Mouse (Mus musculus): ENCODE results near the gene Dad1.

Dad1 gene

DNA sequence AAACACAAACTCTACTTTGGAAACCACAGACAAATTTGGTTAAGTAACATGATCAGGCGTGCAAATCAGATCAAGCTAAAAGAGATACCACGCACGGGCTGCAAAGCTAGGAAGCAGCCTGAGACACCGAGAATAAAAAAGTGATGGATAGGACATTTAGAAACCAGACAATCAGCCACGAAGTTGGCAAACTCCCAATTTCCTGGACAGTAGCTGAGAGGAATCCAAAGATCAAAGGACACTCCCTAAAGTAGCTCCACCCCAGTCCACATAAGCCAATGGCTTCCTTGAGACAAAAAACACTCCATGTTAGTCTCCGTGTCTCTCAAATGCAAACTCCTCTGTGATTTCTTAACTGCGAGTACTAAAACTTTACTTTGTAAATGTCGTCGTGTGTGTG is 4.6 kb downstream of the Dad1 start:
- 69% methylated on average over 9 of the region's 9 CpGs for WGBS

DNA sequence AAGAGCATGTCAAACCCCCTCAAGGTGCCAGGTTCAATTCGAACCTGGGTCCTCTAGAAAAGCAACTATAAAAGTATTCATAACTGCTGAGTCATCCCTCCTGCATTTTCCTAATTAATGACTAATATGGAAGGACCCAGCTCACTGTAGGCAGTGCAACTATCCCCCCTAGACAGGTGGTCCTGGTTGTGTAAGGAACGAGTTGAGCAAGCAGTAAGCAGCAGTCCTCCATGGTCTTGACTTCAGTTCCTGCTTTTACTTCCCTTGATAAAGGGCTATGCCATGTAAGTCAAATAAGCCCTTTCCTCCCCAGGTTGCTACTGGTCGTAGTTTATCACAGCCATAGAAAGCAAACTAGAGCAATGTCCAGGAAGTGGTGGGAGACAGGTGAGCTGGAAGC is 7.7 kb downstream of the Dad1 start:
- WGBS = 85% methylated on average over 3 of the region's 3 CpGs

DNA sequence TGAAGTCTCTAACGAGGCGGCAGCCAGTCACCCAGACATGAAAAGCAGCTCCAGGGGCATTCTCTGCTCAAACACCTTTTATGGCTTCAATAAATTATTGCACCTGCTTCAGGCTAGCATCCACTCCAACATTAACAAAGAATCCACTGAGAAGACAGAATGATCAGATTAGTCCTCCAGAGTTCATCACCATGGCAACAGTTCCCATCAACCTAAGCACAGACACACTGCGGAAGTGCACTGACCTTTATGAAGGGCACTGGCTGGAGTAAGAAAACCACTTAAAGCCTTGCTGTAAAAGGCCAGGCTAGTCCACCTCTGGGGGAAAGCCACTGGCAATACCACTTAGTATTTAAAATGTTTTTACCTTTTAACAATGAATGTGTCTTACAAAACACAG is 9.7 kb downstream of the Dad1 start:
- WGBS = 61% methylated on average over 3 of the region's 3 CpGs

DNA sequence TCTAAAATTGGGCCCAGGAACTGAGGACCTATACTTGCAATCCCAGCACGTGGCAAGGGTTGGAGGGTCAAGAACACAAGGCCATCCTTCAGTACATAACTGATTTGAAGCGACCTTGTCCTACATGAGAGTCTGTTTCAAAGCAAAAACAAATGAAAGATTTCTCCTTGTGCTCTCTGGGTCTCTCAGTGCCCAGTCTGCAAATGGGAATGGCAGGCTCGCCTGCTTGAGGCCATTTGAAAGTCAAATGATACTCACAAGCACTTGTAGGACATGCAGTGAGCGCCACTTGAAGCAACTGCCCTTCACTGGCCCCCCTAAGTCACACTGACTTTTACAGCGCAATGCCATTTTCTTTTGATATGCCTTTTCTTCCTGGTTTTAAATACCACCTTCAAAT is 13.4 kb downstream of the Dad1 start:
- 67% methylated on average over 5 of the region's 5 CpGs for WGBS

DNA sequence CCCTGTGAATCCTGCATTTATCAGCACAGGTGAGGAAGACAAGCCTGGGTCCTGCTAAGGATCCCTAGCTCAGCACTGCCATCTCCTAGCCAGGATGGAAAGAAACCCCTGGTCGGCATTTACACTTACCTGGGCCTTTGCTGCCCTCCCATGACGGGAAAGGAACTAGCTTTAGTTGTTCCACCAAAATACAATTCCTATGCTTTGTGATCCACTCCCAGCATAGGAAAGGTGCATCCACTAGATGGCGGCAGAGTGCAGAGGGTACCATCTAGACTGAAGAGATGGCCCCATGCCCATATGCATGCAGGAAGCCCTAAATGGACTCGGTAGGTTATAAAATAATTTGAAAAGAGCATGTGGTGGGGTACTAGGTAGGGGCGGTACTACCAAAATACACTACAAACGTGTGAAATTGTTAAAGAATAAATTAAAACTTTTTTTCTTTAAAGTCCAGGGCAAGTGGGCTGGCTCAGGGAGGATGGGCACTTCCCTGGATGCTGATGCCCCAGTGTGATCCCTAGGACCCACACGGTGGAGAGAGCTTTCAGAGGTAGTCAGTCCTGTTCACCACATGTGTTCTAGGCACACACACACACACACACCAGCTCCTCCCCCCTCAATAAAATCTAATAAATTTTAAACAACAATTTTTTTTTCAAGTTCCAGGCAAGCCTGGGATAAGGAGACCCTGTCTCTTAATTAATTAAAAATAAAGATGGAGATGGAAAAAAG is 14.7 kb downstream of the Dad1 start:
- 15% methylated on average over 7 of the region's 7 CpGs for WGBS

DNA sequence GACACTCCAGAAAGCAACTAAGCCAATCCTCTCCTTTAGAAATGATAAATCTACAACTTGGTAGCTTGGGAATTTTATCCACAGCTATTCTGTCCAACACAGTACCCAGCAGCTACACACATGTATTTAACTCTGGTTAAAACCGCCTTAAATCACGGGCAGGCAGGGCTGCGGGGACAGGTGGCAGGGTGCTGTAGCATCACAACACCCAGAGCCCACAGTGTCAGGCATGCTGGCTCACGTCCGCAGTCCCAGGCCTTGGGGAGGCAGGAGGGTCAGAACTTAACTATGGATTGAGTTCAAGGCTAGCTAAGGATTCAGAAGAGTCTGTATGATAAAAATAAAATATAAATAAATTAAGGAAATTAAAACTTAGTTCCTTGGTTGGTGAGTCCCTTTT is 17.0 kb downstream of the Dad1 start:
- 87% methylated on average over 5 of the region's 5 CpGs for WGBS

DNA sequence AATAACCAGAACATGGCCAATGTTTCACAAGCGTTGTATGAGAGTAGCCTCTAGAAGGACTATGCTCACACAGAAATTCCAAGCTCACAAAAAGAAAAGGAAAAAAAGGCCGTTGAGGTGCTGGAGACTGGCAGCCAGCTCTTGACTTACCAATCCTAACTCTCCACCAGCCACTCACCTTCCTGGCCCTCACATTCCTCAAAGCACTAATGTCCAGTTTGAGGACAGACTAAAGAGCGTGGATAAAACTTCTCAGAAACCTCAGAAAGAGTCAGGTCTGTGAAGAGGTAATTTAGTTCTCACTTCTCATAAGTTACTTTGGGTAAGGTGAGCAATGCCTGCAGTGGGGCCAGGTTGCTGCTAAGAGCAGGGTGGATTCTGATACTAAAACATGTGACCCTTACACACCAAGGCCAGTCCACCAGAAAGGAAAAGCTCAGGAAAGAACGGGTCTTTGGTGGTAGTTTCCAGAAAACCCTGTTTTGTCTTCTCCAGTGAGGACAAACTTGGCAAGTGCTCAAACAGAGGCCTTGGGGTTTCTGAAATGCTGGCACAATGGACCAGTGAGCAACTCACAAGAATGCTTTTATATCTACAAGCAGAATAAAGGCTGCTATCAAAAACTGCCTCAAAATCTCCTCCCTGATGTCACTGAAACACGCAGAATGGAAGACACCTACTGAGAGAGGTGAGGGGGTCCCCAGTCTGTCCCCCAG is 17.9 kb downstream of the Dad1 start:
- WGBS = 74% methylated on average over 5 of the region's 5 CpGs

DNA sequence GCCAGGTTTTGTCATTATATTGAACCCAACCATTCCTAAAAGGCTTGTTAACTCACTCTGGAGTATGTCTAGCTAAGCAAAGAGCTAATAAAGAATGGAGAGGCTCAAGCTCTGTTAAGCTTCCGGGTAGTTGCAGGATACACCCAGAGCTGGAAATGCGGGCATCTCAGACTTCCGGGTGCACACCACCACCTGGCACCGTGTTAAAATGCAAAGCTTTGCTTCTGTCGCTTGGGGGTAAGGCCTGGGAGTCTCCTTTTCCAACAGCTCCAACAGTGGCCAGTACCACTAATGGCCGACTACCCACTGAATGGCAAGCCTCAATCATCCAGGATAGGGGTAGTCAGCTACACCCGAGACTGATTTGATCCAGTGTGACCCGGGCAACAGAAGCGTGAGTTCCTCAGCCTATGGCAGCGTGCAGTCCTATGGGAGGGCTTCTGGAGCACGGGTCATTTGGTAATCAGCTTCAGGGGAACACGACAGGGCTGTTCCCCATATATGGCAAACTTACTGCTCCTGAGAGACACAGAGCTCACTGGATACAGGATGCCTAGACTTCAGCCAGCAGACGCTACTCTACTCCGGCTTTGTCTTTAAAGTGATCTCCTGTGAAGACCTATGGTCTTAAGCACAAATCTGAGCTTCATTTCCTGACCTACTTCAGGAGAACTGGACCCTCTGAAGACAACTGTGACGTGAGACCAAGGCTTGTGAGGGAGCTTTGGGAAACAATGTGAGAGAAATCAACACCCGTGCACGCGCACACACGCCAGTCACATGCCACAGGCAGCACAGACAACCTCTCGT is 19.5 kb downstream of the Dad1 start:
- 87% methylated on average over 20 of the region's 20 CpGs for WGBS

DNA sequence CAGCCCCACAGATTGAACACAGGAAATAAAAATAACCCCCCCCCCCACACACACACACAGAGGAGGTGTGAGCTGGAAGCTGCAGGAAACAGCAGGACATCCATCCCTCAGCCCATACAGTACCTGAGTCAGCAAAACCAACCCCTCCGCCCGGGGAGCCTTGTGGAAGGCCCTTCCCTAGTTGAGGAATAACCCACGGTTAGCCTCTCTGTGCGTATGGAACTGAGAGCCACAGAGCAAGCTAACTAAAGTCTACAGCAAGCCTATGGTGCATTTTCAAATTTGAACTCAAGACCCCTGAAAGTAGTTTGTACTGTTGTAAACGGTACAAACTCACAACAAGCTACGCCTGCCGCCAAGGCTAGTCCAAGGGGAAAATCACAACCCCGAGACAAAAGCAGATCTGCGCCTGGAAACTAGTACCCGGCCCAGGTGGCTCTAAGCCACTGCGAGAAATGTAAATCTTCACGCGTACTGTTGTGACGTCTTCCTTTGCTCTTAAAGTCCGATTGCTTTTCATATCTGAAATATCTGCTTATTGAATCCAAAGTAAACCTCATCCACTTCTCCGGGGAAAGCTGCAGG is 20.3 kb downstream of the Dad1 start:
- WGBS = 64% methylated on average over 16 of the region's 16 CpGs

DNA sequence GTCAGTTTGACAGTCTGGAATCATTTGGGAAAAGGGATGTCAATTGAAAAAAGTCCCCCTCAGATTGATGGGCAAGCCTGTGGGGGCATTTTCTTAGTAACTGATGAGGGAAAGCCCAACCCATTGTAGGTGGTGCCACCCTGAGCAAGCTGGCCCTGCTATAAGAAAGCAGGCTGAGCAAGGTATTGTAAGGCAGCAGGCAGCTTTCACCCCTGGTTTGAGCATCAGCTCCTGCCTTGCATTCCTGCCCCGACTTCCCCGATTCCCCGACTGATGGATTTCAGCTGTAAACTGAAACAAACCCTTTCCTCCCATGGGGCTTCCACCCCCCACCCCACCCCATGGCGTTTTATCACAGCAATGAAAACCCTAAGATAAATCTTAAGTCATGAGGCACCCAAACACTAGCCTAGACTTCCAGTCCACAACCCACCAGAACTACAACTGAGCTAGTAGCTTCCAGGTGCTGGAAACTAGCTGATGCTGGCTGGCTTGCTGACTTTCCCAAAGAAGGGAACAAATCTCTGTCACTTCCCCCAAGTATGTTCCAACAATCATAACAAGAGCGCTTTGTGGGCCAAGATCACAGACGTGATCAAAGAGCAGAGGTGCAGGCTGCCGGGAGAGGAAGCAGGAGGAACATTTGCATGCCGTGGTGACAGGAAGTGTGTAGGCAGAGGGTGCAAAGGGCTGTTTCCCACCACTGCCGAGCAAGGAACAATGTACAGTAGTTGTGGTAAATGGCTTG is 20.9 kb downstream of the Dad1 start:
- WGBS = 28% methylated on average over 9 of the region's 9 CpGs

DNA sequence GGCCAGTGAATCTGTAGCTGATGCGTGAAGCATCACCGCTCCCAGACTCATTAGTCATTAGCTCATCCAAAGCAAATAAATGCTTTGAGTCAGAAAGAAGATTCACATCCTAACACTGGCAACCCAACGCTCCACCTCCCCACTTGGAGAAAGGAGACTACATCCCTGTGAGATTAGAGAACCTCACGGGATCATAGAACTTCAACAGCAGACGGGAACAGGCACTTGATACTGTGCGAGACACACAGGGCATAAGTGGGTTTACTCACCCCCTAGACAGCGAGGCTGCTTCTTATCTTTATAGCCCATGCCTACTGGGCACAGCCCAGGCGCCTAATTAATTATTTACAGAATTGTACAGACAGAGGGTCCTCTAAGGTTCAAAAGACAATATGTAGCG is 21.8 kb downstream of the Dad1 start:
- WGBS = 77% methylated on average over 9 of the region's 9 CpGs

DNA sequence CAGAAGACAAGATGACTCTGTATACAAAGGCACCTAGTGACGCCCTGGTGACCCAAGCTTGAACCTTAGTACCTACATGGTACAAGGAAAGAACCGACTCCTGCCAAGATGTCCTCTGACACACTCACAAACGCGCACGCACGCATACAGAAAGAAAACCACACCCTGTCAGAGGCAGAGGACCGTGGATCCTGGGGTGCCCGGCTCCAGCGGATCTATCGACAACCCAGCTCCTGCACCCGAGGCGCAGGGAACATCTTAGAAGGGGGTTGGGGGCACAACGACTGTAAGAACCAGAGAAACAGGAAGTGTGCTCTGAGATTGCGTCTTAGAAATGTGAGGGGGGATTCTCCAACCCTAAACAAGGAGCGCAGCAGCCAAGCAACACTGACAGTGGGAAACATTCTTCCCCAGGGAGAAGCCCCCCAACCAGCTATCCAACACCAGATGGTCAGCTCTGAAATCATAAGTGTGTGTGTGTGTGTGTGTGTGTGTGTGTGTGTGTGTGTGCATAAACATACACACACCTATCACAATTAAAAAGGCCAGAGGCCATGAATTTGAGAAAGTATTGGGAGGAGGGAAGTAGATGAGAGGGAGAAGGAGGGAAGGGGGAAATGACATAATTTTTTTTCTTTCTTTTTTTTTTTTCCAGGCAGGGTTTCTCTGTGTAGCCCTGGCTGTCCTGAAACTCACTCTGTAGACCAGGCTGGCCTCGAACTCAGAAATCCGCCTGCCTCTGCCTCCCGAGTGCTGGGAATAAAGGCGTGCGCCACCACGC is 22.5 kb downstream of the Dad1 start:
- 86% methylated on average over 21 of the region's 21 CpGs for whole genome bisulfite sequencing

DNA sequence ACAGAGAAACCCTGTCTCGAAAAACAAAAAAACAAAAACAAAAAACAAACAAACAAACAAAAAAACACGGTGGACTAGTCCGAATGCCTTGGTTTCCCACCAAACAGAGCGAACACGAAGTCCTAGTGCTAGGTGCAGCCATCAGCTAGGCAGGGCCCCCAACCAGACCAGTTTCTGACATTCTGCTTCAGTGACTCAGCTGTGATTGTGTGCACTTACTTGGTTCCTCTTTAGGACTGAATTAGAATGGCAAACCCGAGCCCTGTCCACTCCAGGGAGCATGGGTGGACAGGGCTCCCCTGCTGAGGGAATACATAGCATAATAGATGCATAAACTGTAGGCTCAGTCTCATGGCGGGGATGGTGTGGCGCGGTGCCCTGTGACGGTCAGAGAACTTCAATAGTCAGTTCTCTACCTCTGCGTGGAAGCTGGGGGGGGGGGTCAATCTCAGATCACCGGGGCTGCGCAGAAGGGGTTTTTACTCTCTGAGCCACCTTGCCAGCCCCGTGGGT is 23.2 kb downstream of the Dad1 start:
- 86% methylated on average over 14 of the region's 14 CpGs for WGBS

DNA sequence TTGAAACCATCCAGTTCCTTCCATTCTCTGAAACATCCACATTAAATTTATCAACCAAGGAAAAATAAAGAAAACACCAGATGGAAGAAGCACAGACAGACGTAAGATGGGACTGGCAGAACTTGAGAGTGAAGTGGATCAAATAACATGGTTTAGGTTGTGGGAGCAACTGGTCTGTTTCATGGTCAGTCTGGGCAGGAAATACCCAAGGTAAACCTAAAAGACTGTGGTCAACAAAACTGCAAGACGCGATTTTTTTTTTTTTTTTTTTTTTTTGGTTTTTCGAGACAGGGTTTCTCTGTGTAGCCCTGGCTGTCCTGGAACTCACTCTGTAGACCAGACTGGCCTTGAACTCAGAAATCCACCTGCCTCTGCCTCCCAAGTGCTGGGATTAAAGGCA is 24.1 kb downstream of the Dad1 start:
- 78% methylated on average over 4 of the region's 4 CpGs for WGBS

DNA sequence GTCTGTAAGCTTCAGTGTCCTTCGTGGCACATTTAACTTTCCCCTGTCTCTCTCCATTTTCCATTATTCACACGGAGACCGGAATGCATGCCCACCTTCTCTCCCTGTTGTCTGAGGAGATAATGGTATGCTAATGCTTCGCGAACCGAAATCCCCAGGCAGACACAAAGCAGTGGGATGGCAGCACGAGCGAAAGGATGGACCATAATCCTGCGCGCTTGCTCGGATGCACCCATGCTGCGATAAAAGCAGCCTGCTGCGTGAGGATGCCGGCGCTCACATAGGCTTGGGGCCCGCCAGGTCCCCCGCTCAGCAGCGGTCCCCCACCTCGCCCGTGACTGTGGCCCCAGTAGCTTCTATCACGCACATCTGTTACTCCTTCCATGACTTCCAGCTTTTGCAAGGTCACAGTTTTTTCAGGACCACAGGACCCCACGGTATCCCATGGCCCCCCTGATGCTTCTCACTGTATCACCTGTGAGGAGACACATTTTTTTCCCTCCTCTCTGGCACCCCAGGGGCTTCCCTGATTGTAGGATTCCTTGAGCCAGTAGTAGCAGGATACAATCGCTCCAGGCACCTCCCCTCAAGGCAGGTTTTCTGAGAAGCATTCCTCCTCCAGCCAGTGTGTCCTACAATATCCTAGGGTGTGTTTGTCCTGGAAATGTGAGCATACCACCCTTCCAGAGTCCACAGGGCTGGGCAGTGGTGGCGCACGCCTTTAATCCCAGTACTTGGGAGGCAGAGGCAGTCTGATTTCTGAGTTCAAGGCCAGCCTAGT is 24.8 kb downstream of the Dad1 start:
- WGBS = 30% methylated on average over 25 of the region's 25 CpGs

DNA sequence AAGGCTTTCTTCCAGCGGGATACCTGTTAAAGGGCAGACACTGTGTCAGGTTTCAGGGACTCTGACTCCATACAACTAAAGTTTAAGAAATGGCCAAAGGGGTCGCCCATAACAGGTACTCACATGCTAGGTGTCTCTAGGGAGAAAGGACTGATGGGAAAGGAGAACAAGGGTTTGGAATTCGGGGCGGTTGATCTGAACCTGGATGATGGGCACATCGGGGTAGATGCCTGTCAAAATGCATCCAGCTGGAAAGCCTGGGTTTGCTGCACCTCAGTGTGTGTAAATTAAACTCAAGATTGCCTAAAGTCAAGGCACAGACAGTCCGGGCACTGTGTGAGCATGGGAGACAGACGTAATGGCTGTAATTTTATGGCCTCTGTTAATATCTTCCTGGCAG is 25.4 kb downstream of the Dad1 start:
- 35% methylated on average over 7 of the region's 7 CpGs for WGBS

DNA sequence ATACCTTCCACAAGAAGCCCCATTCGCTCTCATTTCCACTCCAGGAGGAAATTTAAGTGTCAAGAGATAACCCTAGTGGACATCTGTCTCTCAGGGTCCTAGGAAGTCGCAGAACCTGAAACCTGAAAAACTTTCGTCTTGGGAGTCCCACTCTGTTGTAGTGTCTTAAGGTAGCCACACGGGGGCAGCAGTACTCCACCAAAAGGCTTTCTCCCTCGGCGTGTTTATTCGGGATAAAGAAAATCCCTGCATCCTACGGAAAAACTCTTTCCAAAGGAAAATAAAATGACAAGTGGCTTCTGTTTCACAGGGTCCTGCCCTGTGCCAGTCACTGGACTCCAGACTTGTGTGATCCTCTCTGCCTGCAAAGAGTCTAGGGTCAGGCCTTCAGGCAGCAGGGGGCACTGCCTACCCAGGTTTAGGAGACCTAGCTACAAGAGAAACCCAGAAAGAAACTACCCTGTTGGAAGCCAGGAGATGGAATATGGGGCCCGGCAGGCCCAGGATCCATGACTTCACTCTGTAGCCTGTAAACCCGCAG is 25.9 kb downstream of the Dad1 start:
- WGBS = under 1% methylated on average over 10 of the region's 10 CpGs

DNA sequence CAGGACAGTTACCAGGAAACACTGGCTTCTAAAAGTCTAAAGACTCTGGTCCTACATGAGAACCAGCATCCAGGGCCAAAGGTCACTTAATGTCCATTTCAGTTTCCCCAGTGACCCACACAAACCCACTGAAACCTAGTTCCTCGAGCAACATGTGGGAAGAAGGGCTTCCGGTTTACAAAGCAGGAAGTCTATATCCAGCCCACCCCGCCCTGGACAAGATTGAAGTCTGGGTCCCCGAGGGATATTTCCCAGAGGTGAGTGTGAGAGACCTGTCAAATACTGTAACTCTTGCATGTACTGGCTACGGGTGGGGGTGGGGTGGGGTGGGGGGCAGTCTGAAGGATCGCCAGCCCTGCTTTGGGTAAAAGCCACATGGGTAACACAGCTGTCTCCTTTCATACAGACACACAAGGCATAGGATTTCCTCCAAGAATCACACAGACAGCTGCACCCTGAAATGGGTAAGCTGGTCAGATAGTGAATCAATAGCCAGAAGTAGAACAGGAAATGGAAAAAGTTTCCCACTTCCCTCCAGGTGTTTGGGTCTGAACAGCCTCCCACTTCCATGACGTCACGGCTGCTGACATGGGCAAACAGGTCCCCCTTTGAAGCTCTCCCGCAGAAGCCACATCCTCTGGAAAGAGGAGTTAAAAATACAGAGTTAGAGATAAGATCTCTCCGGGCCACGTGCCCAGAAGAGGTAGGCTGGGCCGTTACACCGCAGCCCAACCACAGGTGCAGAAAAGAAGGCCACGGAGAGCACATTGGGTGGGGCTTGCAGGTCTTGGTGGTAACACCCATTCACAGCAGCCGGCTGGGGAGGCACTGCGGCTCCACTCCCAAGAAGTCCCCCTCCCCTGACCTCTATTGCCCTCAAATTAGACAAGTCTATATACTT is 26.7 kb downstream of the Dad1 start:
- 39% methylated on average over 16 of the region's 16 CpGs for WGBS

Data from cerebral cortex, adult 2 months (tissue).